Mouse (Mus musculus) midbrain, embryonic 15.5 days (tissue): ENCODE measurements around the gene H2-DMa. TPM values are rescaled to one million over a fixed set of nuclear protein-coding genes. Genes with fewer than 3 reads are reported as not detected.
A peak's percentile ranks its signal among the peaks of the same experiment; 100 is the strongest.

ENCODE experiments used
- ATAC-seq: fragments of 200-750 bp; cut with Nextera tagmentation; replicated peaks from 2 replicates; pipeline ENCODE4 v1.8.0; 2017; ENCODE audit warnings: moderate TSS enrichment
- H3K27ac ChIP-seq: fragments of 300-500 bp; sonication (generic); 2 replicates; pipeline ENCODE4 v1.5.1; 2015; ENCODE audit warnings: mild to moderate bottlenecking, inconsistent platforms
- H3K27me3 ChIP-seq: fragments of 300-500 bp; sonication (generic); replicated peaks from 2 replicates; pipeline ENCODE4 v1.6.1; 2015; ENCODE audit warnings: inconsistent platforms
- H3K36me3 ChIP-seq: fragments of 300-500 bp; sonication (generic); replicated peaks from 2 replicates; pipeline ENCODE4 v1.6.1; 2015; ENCODE audit warnings: inconsistent platforms
- H3K4me1 ChIP-seq: fragments of 300-500 bp; sonication (generic); 2 replicates; pipeline ENCODE4 v1.6.1; 2015; ENCODE audit warnings: inconsistent platforms
- H3K4me2 ChIP-seq: fragments of 300-500 bp; sonication (generic); 2 replicates; pipeline ENCODE4 v1.6.1; 2015; ENCODE audit warnings: inconsistent platforms, mild to moderate bottlenecking, moderate library complexity
- H3K4me3 ChIP-seq: fragments of 300-500 bp; sonication (generic); 2 replicates; pipeline ENCODE4 v1.5.1; 2015; ENCODE audit warnings: mild to moderate bottlenecking, inconsistent platforms
- H3K9ac ChIP-seq: fragments of 300-500 bp; sonication (generic); 2 replicates; pipeline ENCODE4 v1.6.1; 2015; ENCODE audit warnings: mild to moderate bottlenecking, inconsistent platforms
- H3K9me3 ChIP-seq: fragments of 300-500 bp; sonication (generic); 2 replicates; pipeline ENCODE4 v1.6.1; 2016; ENCODE audit warnings: inconsistent platforms
- WGBS: fragments of 180-500 bp; shearing (Covaris S2); methylation state at CpG from one replicate; pipeline ENCODE4 v1.1.7; 2015; ENCODE audit warnings: mixed read lengths; 5-methylcytosine and 5-hydroxymethylcytosine counted together
- polyA plus RNA-seq: library from polyadenylated mRNA; unstranded; fragments of >200 nt; fragmentation: Nextera tagmentation; extraction: Ambion mirVana; gene quantifications from 2 replicates; pipeline ENCODE4 v1.2.1, GENCODE M21; 2015

H2-DMa gene
- polyA plus RNA-seq, 1 experiment from 2014 or later: 17.2 TPM

DNA sequence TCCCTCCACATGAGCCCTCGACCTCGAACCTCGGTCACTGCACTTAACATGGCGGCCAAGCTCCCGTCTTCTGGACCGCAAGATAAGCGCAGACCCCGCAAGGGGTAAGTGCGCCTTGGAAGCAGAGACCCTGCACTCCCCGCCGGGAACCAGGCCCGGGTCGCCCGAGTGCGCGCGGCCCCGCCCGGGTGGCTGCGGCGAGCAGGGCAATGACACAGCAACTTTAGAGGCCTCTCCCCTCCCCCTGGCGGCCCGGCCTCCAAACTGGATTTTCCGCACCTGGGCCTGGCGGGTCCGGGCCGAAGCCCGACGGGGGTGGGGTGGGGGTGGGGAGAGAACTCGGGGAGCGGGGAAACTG, 1.5 kb downstream of the H2-DMa start:
- peaks cover 39% of the 10 kb centered on the region for H3K4me1 ChIP-seq
- H3K4me3 ChIP-seq: peak overlapping the region; percentile 90
- peaks cover 2% of the 10 kb centered on the region for H3K36me3 ChIP-seq
- no peaks in the 10 kb centered on the region for H3K27me3 ChIP-seq
- H3K9me3 ChIP-seq: no peaks in the 10 kb centered on the region
- H3K27ac ChIP-seq: peak overlapping the region; percentile 100
- 0% methylated on average over 31 of the region's 31 CpGs for WGBS
- H3K9ac ChIP-seq: peak overlapping the region; percentile 98
- peak; percentile 0; the same call in 1 of the 2 replicates for ATAC-seq
- peak overlapping the region; percentile 88 for H3K4me2 ChIP-seq

DNA sequence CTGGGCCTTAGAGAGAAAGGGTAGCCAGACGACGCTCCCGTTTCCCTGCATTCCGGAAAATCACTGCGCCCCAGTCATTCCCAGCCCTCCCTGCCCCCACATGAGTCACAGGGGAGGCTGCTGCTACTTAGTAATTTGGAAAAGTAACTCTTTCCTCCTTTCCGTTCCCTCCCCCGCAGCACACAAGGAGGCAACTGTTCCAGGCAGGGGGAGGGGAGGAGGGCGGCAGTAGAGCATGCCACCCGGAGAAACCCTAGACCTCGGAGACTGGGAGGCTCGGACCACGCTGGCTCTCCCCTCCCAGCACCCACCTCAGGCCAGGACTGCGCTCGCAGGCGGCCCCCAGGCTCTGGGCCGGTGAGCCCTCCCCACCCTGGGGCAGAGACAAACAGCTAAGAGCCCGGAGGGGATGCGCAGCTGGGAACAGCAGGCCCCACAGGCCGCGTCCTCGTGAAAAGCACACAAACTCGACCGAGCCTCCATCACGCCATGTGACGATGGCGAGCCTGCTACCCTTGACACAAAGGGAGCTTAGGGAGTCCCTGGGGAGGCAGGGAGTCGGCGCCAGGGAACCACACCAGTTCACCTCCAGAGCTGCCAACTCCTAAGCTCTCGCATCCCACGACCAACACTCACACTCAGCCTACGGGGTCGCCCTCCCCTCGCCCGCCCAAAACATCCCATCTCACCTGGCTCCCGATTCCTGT, 2.0 kb downstream of the H2-DMa start:
- Histone ChIP-seq H3K36me3 (no peaks in the 10 kb centered on the region), H3K27ac (peak overlapping the region; percentile 100), H3K4me3 (peak overlapping the region; percentile 90), H3K4me2 (peak overlapping the region; percentile 88), H3K9ac (peak overlapping the region; percentile 98), H3K27me3 (no peaks in the 10 kb centered on the region), H3K4me1 (peaks cover 35% of the 10 kb centered on the region), H3K9me3 (no peaks in the 10 kb centered on the region)
- WGBS: under 1% methylated on average over 35 of the region's 35 CpGs
- peak; percentile 19 for ATAC-seq

DNA sequence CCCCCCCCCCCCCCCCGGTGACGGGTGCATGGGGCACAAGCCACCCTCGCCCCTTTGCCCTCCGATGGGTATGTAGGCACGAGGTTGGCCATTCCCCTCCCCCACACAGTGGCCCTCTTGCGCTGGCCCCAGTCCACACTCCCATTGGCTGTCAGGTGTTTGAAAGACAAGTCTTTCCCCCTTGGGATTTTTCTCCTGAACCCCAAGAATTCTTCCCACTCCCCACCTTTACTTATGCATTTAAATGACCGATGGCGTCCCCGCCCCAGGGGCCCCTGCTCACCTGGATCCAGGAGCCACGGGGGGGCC, 2.5 kb downstream of the H2-DMa start:
- peak overlapping the region; percentile 98 for H3K9ac ChIP-seq
- peak; percentile 28 for ATAC-seq
- peaks cover 30% of the 10 kb centered on the region for H3K4me1 ChIP-seq
- no peaks in the 10 kb centered on the region for H3K27me3 ChIP-seq
- 2% methylated on average over 10 of the region's 10 CpGs for WGBS
- H3K4me3 ChIP-seq: peak overlapping the region; percentile 90
- peak overlapping the region; percentile 88 for H3K4me2 ChIP-seq
- H3K36me3 ChIP-seq: no peaks in the 10 kb centered on the region
- peak overlapping the region; percentile 100 for H3K27ac ChIP-seq
- no peaks in the 10 kb centered on the region for H3K9me3 ChIP-seq

DNA sequence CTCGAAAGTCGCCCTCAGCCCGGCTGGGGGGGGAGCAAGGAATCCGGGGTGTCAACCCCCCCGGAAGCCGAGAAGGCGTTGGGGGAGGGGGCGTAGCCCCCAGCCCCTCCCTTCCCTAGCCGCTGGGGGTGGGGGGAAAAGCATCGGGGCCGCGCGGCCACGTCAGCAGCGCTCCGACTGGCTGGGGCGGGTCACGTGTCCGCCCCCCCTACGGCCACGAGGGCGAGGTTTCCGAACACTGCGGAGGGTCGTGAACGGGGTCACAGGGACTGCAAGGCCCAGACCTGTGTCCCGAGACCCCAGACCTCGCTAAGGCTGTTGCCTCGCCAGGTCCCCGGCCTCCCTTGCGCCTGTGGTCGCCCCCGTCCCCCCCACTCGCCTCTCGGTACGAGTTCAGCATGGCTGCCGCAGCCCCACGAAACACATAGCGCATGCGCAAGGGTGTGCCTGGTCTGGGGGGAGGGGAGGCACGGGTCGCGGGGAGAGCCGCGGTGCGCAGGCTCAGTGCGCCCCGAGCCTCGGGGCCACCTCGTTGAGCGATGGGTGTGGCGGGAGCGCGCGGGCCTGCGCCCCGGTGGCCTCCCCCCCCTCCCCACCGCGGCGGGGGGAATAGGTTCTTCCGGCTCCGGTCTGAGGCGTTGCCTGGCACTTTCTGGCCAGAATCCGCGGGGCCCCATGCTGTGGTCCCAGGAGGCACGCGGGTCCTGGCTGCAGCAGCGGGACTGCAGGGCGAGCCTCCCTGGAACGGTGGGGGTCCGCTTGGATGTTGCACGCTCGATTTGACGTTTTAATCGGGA, 3.0 kb downstream of the H2-DMa start, which contains the start of gene Brd2:
Gene Brd2 (minus strand): TSS at position 447 of the 797 bp plus-strand sequence.
- no peaks in the 10 kb centered on the region for H3K27me3 ChIP-seq

DNA sequence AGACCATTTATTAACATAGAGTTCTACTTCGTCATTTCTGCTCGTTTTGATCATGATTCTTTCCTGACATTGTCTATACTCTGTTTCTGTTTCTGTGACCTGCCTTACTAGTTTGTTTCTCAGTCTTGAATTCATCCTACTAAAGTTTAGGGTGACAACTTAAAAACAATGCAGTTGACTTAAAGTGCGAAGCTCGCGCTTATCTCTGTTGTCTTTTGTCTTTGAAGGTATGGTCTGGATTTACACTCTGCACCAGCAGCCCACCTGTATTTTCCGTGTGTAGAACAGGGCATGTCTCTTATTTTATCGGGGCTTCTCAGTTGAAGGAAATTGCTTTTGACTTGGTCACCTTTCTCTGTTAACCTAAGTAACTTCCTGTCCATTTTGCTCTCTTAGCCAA, 3.8 kb downstream of the H2-DMa start:
- Histone ChIP-seq H3K4me3 (peak overlapping the region; percentile 90), H3K4me2 (peak overlapping the region; percentile 88), H3K27ac (peak overlapping the region; percentile 100), H3K9me3 (no peaks in the 10 kb centered on the region), H3K4me1 (peaks cover 20% of the 10 kb centered on the region), H3K36me3 (no peaks in the 10 kb centered on the region), H3K27me3 (no peaks in the 10 kb centered on the region), H3K9ac (peak overlapping the region; percentile 98)
- WGBS: under 1% methylated on average over 7 of the region's 7 CpGs
- ATAC-seq: no peak

More for the DNA sequence above, 3.0 kb downstream of the H2-DMa start, which contains the start of gene Brd2:
- Histone ChIP-seq H3K4me2 (peak within 1 kb of the TSS; percentile 88), H3K4me3 (peak within 1 kb of the TSS; percentile 90), H3K9me3 (no peaks in the 10 kb centered on the region), H3K9ac (peak within 1 kb of the TSS; percentile 98), H3K4me1 (peaks cover 24% of the 10 kb centered on the region), H3K27ac (peak within 1 kb of the TSS; percentile 100), H3K36me3 (no peaks in the 10 kb centered on the region)
- ATAC-seq: peak; percentile 61
- under 1% methylated on average over 60 of the region's 75 CpGs for WGBS

DNA sequence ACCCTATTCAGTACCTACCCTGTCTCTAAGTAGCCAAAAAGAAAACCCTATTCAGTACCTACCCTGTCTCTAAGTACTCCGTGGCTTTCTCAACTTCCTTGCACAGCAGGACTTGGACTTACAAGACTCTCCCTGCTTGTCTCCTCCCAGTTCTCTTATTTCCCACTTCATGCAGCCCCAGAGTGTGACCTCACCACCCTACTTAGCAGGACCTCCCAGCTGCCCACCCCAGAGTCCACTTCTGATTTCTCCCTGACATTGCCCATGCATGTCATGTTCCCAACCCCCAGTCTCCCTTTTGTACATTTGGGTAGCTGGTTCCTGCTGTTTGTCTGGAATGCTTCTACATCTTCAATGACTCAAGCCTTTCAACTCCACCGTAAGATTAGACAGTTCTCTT, 4.2 kb downstream of the H2-DMa start:
- Histone ChIP-seq H3K4me3 (peak overlapping the region; percentile 90), H3K36me3 (no peaks in the 10 kb centered on the region), H3K27ac (peak overlapping the region; percentile 100), H3K4me2 (peak overlapping the region; percentile 88), H3K9ac (peak overlapping the region; percentile 98), H3K9me3 (no peaks in the 10 kb centered on the region), H3K4me1 (peaks cover 21% of the 10 kb centered on the region), H3K27me3 (no peaks in the 10 kb centered on the region)
- ATAC-seq: no peak
- 2% methylated on average over 2 of the region's 2 CpGs for WGBS

DNA sequence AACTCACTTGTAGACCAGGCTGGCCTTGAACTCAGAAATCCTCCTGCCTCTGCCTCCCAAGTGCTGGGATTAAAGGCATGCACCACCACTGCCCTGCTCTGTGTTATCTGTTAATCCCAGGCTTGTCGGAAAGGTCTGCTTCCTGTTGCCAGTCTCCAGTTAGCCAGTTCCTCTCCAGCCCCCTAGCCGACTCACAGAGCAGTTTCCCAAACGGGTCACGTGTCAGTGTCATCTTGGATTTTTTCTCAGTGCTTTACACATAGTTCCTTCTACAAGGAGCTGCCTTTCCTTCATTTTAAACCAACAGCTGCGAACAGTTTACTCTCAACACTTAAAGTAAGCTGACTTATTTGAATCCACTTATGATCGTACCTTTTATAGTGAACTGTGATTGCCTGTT, 5.3 kb downstream of the H2-DMa start:
- H3K9ac ChIP-seq: no peak overlapping the region
- H3K9me3 ChIP-seq: no peaks in the 10 kb centered on the region
- H3K4me2 ChIP-seq: peak overlapping the region; percentile 8; the same call in 1 of the 2 replicates
- peaks cover 29% of the 10 kb centered on the region for H3K4me1 ChIP-seq
- no peaks in the 10 kb centered on the region for H3K27me3 ChIP-seq
- no peaks in the 10 kb centered on the region for H3K36me3 ChIP-seq
- H3K27ac ChIP-seq: no peak overlapping the region
- no peak for ATAC-seq
- H3K4me3 ChIP-seq: no peak overlapping the region
- 89% methylated on average over 6 of the region's 6 CpGs for WGBS

DNA sequence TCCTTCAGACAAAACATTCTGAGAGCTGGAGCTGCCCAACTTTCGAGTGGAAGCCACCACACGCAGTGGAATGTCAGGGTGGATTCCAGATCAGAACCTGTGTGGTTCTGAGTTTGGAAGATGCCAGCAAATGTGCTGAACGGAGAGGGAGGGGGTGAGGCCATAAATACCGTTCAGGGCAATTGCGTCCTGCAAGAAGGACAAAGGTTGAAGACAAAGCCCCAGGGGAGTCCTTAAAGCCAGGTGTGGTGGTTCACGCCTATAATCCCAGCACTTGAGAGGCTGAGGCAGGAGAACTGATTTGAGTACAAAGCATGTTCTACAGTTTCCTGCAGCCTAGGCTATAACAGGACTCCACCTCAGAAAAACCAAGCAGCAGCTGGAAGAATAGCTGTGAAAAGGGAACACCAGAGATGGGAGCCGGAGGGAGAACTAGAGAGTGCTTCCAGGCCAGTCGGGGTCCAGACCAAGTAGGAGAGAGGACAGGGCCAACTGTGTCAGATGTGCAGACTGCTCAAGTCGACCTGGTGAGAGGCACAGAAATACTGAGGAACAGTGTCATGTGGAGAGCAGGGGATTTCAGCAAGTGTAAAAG, 7.6 kb downstream of the H2-DMa start:
- Histone ChIP-seq H3K27me3 (no peaks in the 10 kb centered on the region), H3K36me3 (no peaks in the 10 kb centered on the region), H3K4me1 (peaks cover 29% of the 10 kb centered on the region), H3K27ac (no peak overlapping the region), H3K9ac (no peak overlapping the region), H3K9me3 (no peaks in the 10 kb centered on the region), H3K4me3 (no peak overlapping the region), H3K4me2 (no peak overlapping the region)
- ATAC-seq: no peak
- WGBS: 67% methylated on average over 9 of the region's 9 CpGs

DNA sequence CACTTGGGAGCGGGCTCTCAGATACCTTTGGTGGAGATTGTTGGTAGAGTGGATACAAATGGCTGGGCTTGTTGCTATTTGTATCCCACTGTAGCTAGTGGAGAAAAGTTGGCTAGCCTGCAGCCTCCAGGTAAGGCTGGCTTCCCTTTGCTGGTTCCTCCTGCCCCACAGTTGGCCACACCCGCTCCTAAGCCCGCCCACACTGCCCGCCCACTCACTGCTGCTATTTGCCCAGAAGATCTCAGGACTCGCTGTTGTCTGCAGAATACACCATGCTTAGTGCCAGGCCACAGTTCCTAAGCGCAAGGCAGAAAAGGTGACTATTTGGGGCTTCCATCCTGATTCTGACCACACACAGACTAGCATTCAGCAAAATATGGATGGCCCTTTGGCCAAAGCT, 8.1 kb downstream of the H2-DMa start:
- H3K4me1 ChIP-seq: peaks cover 29% of the 10 kb centered on the region
- no peaks in the 10 kb centered on the region for H3K9me3 ChIP-seq
- no peak for ATAC-seq
- H3K9ac ChIP-seq: no peak overlapping the region
- whole genome bisulfite sequencing: 28% methylated on average over 6 of the region's 6 CpGs
- H3K4me2 ChIP-seq: no peak overlapping the region
- no peak overlapping the region for H3K4me3 ChIP-seq
- no peaks in the 10 kb centered on the region for H3K27me3 ChIP-seq
- no peak overlapping the region for H3K27ac ChIP-seq
- H3K36me3 ChIP-seq: no peaks in the 10 kb centered on the region

DNA sequence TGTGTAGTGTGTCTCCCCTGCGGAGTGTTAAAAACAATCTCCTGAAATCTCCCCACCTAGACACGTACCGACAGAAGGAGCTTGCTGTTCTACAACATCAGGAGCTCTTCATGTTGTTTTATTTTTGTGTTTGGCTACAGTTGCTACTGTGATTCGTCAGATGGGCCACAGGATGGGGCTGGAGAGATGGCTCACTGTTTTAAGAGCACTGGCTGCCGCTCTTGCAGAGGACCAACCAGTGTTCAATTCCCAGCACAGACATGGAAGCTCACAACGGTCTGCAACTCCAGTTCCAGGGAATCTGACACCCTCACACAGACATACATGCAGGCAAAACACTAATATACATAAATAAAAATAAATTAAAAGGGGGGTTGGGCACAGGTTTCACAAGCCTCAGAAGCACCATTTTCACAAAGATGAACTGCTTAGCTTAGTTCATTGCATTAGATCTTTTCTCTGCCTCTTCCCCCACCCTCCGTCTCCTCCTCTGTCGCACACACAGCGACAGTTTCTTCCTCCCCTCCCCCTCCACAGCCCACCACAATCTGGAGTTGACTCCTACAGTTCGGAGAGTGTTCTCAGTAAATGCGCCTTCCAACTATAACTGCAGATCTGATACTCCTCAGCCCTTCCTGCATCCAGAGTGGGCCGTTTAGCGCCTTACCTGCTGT, 9.1 kb downstream of the H2-DMa start:
- Histone ChIP-seq H3K9ac (no peak overlapping the region), H3K36me3 (no peaks in the 10 kb centered on the region), H3K27me3 (no peaks in the 10 kb centered on the region), H3K4me1 (peaks cover 26% of the 10 kb centered on the region), H3K27ac (no peak overlapping the region), H3K4me3 (no peak overlapping the region), H3K9me3 (no peaks in the 10 kb centered on the region), H3K4me2 (peak overlapping the region; percentile 21)
- 20% methylated on average over 13 of the region's 13 CpGs for WGBS
- no peak for ATAC-seq

DNA sequence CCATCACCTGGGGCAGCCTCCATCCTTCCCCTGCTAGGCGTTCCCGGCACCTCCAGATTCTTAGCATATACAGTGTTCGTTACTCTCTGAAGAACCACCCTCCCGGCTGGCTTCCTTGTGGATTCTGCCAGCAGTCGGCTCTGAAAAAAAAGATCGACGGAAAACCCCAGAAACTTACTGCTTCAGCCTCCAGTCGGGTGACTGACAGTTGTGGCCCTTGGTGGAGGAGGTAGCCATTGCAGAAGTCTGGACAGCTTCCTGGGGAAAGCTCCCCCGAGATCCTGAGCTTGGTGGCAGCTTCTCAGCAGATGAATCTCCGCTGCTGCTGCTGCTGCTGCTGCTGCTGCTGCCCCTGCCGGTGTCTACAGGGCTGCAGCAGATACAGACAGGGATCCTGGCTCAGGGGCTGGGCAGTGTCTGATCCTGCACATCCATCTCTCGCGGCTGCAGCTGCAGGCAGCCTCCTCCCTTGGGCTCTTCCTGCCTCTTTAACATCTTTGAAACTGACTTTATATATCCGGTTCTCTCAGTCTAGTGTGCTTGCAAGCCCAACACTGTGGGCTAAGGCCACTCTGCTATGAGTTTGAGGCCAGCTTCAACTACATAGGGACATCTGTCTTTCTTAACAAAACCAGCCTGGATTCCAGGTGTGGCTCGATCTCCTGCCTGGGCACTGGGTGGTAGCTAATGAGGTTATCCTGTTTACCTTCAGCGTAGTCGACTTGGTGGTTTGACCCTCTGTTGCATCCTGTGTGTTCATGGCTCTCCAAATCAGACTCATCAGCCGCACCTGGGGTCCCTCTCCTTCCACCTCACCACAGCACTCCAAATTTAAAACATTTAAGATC, 9.8 kb downstream of the H2-DMa start:
- H3K27ac ChIP-seq: no peak overlapping the region
- ATAC-seq: 0 out of 2 replicates have a peak, but pooled peaks have one; percentile 19
- 20% methylated on average over 18 of the region's 18 CpGs for WGBS
- no peak overlapping the region for H3K9ac ChIP-seq
- H3K36me3 ChIP-seq: no peaks in the 10 kb centered on the region
- no peaks in the 10 kb centered on the region for H3K9me3 ChIP-seq
- H3K4me3 ChIP-seq: no peak overlapping the region
- H3K4me1 ChIP-seq: peaks cover 18% of the 10 kb centered on the region
- no peaks in the 10 kb centered on the region for H3K27me3 ChIP-seq
- H3K4me2 ChIP-seq: peak overlapping the region; percentile 21
